In the genomic region with DNA sequence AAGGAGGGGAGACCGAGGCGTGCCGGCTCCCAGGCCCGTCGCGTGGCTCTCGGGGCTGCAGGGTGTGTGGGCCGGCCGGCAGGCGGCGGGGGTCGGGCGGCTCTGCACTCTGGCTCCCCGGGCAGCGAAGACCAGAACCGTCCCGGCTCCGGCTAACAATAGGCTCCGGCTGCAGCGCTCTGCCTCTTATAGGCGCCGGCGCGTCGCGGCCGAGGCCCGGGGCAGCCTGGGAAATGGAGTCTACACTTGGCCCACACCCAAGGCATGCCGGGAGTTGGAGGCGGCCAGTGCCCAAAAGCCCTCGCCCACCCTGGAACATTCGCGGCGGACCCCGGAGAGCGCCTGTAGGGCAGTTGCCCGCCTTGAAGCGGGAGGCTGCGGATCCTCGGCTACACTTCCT, we compare ENCODE assay signal across 8 mouse cellular contexts. TPM values are rescaled to one million over a fixed set of nuclear protein-coding genes. Genes with fewer than 3 reads are reported as not detected.
DNase-seq lines count a peak whose midpoint lies in the region; ATAC-seq and TF ChIP-seq lines count a peak whose summit lies in the region.

A gene (minus strand): TSS at position 387 of the 400 bp plus-strand sequence.

- peak within 1 kb of the TSS; percentile 81 for H3K4me2 ChIP-seq in forebrain, embryonic 13.5 days
- H3K4me2 ChIP-seq in neural tube, embryonic 15.5 days: peak within 1 kb of the TSS; percentile 77

- DNase-seq in c-Kit-positive CD71-positive TER-119-positive erythroid progenitor cells, embryonic 14.5 days (ENCODE audit: low spot score): peak; percentile 66
- DNase-seq in heart, postnatal 14 days: peak; percentile 95
- peak; percentile 95 for DNase-seq in layer of hippocampus, adult 11-12 months (ENCODE audit: low spot score)
- peak; percentile 88 to 92 for DNase-seq in lung, adult 18-20 months
- peak; percentile 93 for DNase-seq in testis, postnatal 14 days (ENCODE audit: low spot score)

- H3K9ac ChIP-seq in forebrain, embryonic 13.5 days: peak within 1 kb of the TSS; percentile 97
- H3K9ac ChIP-seq in neural tube, embryonic 15.5 days (replicated peaks): peak within 1 kb of the TSS; percentile 99

- peaks cover 30% of the 10 kb centered on the region for H3K4me1 ChIP-seq in E14TG2a.4 (replicated peaks; ENCODE audit: low read depth, low read length)
- H3K4me1 ChIP-seq in forebrain, embryonic 13.5 days: peaks cover 46% of the 10 kb centered on the region
- H3K4me1 ChIP-seq in neural tube, embryonic 15.5 days: peaks cover 41% of the 10 kb centered on the region

- under 1% methylated on average over 40 of the region's 40 CpGs for WGBS in forebrain, embryonic 13.5 days
- WGBS in neural tube, embryonic 15.5 days: under 1% methylated on average over 40 of the region's 40 CpGs

- peak within 1 kb of the TSS; percentile 98 for H3K27ac ChIP-seq in forebrain, embryonic 13.5 days
- peak within 1 kb of the TSS; percentile 99 for H3K27ac ChIP-seq in neural tube, embryonic 15.5 days (replicated peaks)

- H3K36me3 ChIP-seq in E14TG2a.4 (ENCODE audit: insufficient read depth, low read length): no peaks in the 10 kb centered on the region
- H3K36me3 ChIP-seq in forebrain, embryonic 13.5 days (ENCODE audit: poor library complexity, severe bottlenecking): no peaks in the 10 kb centered on the region
- H3K36me3 ChIP-seq in neural tube, embryonic 15.5 days: no peaks in the 10 kb centered on the region; the same call in 1 of the 2 replicates

- peak; percentile 98 for ATAC-seq in forebrain, embryonic 13.5 days
- ATAC-seq in neural tube, embryonic 15.5 days (ENCODE audit: low FRiP score): peak; percentile 98

- H3K9me3 ChIP-seq in E14TG2a.4 (ENCODE audit: low read length): peaks cover 15% of the 10 kb centered on the region
- H3K9me3 ChIP-seq in forebrain, embryonic 13.5 days (replicated peaks): no peaks in the 10 kb centered on the region
- H3K9me3 ChIP-seq in neural tube, embryonic 15.5 days (replicated peaks): no peaks in the 10 kb centered on the region

- H3K27me3 ChIP-seq in E14TG2a.4 (ENCODE audit: insufficient read depth, low read length): peaks cover 27% of the 10 kb centered on the region
- H3K27me3 ChIP-seq in forebrain, embryonic 13.5 days: no peaks in the 10 kb centered on the region
- no peaks in the 10 kb centered on the region for H3K27me3 ChIP-seq in neural tube, embryonic 15.5 days (replicated peaks)

- H3K4me3 ChIP-seq in E14TG2a.4 (replicated peaks; ENCODE audit: low read length): peak within 1 kb of the TSS; percentile 85
- peak within 1 kb of the TSS; percentile 79 for H3K4me3 ChIP-seq in forebrain, embryonic 13.5 days
- H3K4me3 ChIP-seq in neural tube, embryonic 15.5 days (replicated peaks): peak within 1 kb of the TSS; percentile 92

- no peak for TF ChIP-seq CTCF in E14TG2a.4 (conservative IDR thresholded peaks at IDR 0.05; ENCODE audit: low read length)

- intact Hi-C loops in heart, postnatal 14 days (cut with DNase I): loop anchor here (2.0 kb wide), 1 partner anchor 26 kb away; a partner anchor contains a TSS

RNA-seq across cellular contexts. Expression of the gene that starts here (rescaled TPM):
- polyA plus RNA-seq in forebrain, embryonic 13.5 days (2015; fragmentation: Nextera tagmentation; extraction: Ambion mirVana): 34.7 and 39.2 TPM in 2 replicates
- 1 to 10 TPM; 3.1 to 3.2 TPM for total RNA-seq in heart, postnatal 14 days (2021)
- 34.1 and 37.9 TPM in 2 replicates for polyA plus RNA-seq in neural tube, embryonic 15.5 days (2015; fragmentation: Nextera tagmentation; extraction: Ambion mirVana)

Comparison
In these comparisons a context has a peak if more than half of its experiments do, and no peak if none do; other contexts are left out.
1. Peak in every context shown above with its lines: DNase-seq, ATAC-seq, H3K4me3 ChIP-seq and H3K27ac ChIP-seq.